Mouse (Mus musculus) stomach, embryonic 16.5 days (tissue): ENCODE results near the gene Bcam. TPM values are rescaled to one million over a fixed set of nuclear protein-coding genes. Genes with fewer than 3 reads are reported as not detected.

Source experiments
- ATAC-seq: fragments of 200-750 bp; cut with Nextera tagmentation; 2 replicates; pipeline ENCODE4 v1.8.0; 2017; ENCODE audit warnings: moderate number of reproducible peaks, moderate TSS enrichment; ENCODE audit not compliant: insufficient read depth, low FRiP score
- H3K27ac ChIP-seq: fragments of 300-500 bp; sonication (generic); 2 replicates; pipeline ENCODE4 v1.5.1; 2014; ENCODE audit warnings: low read length
- H3K27me3 ChIP-seq: fragments of 300-500 bp; sonication (generic); 2 replicates; pipeline ENCODE4 v1.6.1; 2014; ENCODE audit warnings: low read length, control low read depth, mixed read lengths; ENCODE audit not compliant: control insufficient read depth, insufficient read depth
- H3K36me3 ChIP-seq: fragments of 300-500 bp; sonication (generic); 2 replicates; pipeline ENCODE4 v1.6.1; 2014; ENCODE audit warnings: low read length; ENCODE audit not compliant: control insufficient read depth, insufficient read depth
- H3K4me1 ChIP-seq: fragments of 300-500 bp; sonication (generic); 2 replicates; pipeline ENCODE4 v1.6.1; 2014; ENCODE audit warnings: low read length, control low read depth, mixed read lengths; ENCODE audit not compliant: control insufficient read depth, insufficient read depth
- H3K4me2 ChIP-seq: fragments of 300-500 bp; sonication (generic); 2 replicates; pipeline ENCODE4 v1.6.1; 2014; ENCODE audit warnings: low read depth, low read length, mixed read lengths
- H3K4me3 ChIP-seq: fragments of 300-500 bp; sonication (generic); replicated peaks from 2 replicates; pipeline ENCODE4 v1.5.1; 2014; ENCODE audit warnings: mild to moderate bottlenecking, low read length
- H3K9ac ChIP-seq: fragments of 300-500 bp; sonication (generic); 2 replicates; pipeline ENCODE4 v1.6.1; 2014; ENCODE audit warnings: low read length
- H3K9me3 ChIP-seq: fragments of 300-500 bp; sonication (generic); replicated peaks from 2 replicates; pipeline ENCODE4 v1.6.1; 2016; ENCODE audit warnings: low read length, control low read depth; ENCODE audit not compliant: control insufficient read depth
- WGBS: fragments of 180-500 bp; shearing (Covaris S2); extraction: QIAGEN DNeasy Blood & Tissue Kit; methylation state at CpG from one replicate; pipeline ENCODE4 v1.1.7; 2014; 5-methylcytosine and 5-hydroxymethylcytosine counted together
- polyA plus RNA-seq: library from polyadenylated mRNA; unstranded; fragments of >200 nt; fragmentation: Nextera tagmentation; extraction: Ambion mirVana; gene quantifications from 2 replicates; pipeline ENCODE4 v1.2.1, GENCODE M21; 2015

The Bcam gene
- polyA plus RNA-seq, 1 experiment from 2014 or later: 118 TPM

DNA sequence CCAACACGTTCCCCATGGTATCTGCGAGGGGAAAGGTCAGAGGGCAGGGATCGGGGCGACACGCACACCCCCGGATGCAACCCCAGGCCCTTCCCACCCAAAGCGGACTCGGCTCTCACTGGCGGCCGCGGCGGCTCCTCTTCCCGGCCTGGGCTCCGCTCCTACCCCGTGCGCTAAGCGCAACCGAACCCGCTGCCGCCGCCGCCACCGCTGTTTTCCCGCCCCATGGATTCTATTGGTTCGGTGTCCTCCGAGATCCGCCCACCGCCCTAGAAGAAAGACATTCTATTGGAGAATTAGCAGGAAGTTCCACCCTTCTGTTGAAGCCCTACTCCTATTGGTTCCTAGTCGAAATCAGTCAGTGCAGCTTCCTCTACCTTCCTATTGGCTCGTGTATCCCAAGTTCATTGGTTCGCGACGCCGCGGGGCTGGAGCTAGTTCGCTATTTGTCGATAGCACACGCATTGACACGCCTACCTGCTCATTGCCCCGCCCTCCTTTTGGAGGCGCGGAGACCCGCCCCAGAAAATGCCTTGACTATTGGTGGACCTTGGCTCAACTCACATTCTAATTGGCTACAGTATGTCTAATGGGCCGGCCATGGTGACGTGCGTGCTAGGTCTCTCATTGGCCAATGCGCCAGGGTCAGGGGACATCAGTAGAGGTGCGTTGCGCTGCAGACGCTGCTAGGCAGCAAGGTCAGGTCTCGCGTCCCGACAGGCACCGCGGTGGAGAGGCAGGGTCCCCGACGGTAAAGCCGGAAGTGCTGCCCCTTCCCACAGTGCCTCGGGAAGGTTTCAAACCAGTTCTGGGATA is 55.4 kb downstream of the Bcam start, which contains the start of gene Tomm40:
Gene Tomm40 (minus strand): TSS at position 200 of the 816 bp plus-strand sequence.
- under 1% methylated on average over 49 of the region's 59 CpGs for WGBS
- no peaks in the 10 kb centered on the region for H3K9me3 ChIP-seq
- peak within 1 kb of the TSS; percentile 97 for H3K9ac ChIP-seq
- ATAC-seq: peak; percentile 98
- H3K4me2 ChIP-seq: peak within 1 kb of the TSS; percentile 85
- H3K4me3 ChIP-seq: peak within 1 kb of the TSS; percentile 100
- no peaks in the 10 kb centered on the region for H3K27me3 ChIP-seq
- H3K36me3 ChIP-seq: peaks cover 11% of the 10 kb centered on the region; the same call in 1 of the 2 replicates
- H3K4me1 ChIP-seq: peaks cover 16% of the 10 kb centered on the region
- H3K27ac ChIP-seq: peak within 1 kb of the TSS; percentile 90

DNA sequence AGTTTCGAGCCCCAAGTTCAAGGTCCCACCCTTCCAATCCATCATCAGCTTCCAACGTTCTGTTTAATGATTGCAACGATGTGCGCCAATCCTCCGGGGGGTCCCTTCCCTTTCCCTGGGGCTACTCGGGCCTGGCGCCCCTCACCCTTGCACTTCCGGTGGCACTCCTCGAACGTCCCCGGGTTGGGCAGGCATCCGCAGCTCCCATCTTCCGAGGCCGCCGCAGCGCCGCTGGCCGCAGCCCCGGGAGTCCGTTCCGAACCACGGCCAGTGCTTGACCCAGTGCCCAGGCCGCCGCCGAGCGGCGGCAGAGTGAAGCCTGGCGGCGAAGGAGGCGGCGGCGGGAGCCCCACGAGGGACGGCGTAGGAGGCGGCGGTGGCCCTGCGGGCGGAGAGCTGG is 56.0 kb downstream of the Bcam start:
- WGBS: under 1% methylated on average over 39 of the region's 39 CpGs
- H3K9me3 ChIP-seq: no peaks in the 10 kb centered on the region

DNA sequence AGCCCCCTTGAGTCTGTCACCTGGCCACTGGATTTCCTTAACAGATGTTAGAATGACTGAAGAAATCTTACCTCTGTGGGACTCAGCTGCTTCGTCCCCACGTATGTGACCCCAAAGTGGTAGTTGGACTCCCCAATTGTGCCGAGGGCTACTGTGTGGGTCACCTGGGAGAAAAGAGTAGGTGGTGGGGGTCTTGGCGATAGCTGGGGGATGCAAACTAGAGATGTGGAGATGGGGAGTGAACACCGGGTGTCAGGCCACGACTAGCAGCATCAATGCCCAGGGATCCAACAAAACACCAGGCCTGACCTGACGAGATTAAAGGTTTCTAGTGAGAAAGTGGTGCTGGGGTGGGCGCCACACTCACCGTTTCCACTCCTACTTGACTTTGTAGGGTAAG is 57.2 kb downstream of the Bcam start:
- Histone ChIP-seq H3K27ac (no peak overlapping the region), H3K4me2 (no peak overlapping the region), H3K4me3 (no peak overlapping the region), H3K9me3 (no peaks in the 10 kb centered on the region), H3K36me3 (peaks cover 12% of the 10 kb centered on the region), H3K9ac (no peak overlapping the region), H3K4me1 (peaks cover 16% of the 10 kb centered on the region), H3K27me3 (no peaks in the 10 kb centered on the region)
- 89% methylated on average over 9 of the region's 9 CpGs for WGBS
- no peak for ATAC-seq

More for the DNA sequence above, 56.0 kb downstream of the Bcam start:
- H3K4me2 ChIP-seq: peak overlapping the region; percentile 85
- H3K4me3 ChIP-seq: peak overlapping the region; percentile 100
- H3K27me3 ChIP-seq: no peaks in the 10 kb centered on the region
- peaks cover 8% of the 10 kb centered on the region; the same call in 1 of the 2 replicates for H3K36me3 ChIP-seq
- peaks cover 16% of the 10 kb centered on the region for H3K4me1 ChIP-seq
- no peak for ATAC-seq
- H3K27ac ChIP-seq: peak overlapping the region; percentile 80
- peak overlapping the region; percentile 97 for H3K9ac ChIP-seq

DNA sequence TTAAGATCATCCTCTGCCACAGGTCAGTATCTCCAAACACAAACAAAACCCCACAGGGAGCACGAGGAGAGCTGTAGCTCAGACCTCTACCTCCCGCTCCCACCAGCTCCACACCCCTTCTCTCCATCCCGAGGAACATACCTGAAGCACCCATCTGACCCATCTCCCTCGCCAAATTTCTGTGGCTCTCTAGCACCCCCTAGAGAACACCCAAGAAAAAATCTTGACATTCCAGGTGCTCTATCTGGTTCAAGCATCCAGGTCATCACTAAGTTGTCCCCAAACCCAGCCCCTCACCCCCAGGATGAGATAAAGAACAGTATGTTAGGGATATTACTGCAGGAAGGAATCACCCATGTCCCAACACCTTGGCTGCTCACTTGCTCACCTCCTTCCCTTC is 57.6 kb downstream of the Bcam start:
- H3K36me3 ChIP-seq: peaks cover 15% of the 10 kb centered on the region

DNA sequence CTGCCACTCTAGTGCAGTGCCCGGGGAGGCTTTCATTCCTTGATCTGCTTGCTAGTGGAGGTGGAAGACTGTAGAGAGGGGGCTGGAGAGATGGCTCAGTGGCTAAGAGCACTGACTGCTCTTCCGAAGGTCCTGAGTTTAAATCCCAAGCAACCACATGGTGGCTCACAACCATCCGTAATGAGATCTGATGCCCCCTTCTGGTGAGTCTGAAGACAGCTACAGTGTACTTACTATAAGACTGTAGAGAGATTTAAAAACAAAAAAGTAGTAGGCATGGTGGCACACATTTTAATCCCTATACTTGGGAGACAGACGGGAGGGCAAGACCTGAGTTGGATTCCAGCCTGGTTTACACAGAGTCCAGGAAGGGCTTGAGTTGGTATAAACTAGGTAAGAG is 58.4 kb downstream of the Bcam start:
- ATAC-seq: no peak
- Histone ChIP-seq H3K27me3 (no peaks in the 10 kb centered on the region), H3K36me3 (peaks cover 21% of the 10 kb centered on the region), H3K4me2 (no peak overlapping the region), H3K9me3 (no peaks in the 10 kb centered on the region), H3K9ac (no peak overlapping the region), H3K27ac (no peak overlapping the region), H3K4me1 (peaks cover 16% of the 10 kb centered on the region), H3K4me3 (no peak overlapping the region)
- WGBS: 65% methylated on average over 4 of the region's 4 CpGs

More for the DNA sequence above, 57.6 kb downstream of the Bcam start:
- no peak overlapping the region for H3K9ac ChIP-seq
- no peak overlapping the region for H3K27ac ChIP-seq
- ATAC-seq: no peak
- no peaks in the 10 kb centered on the region for H3K9me3 ChIP-seq
- H3K4me2 ChIP-seq: no peak overlapping the region
- no peak overlapping the region for H3K4me3 ChIP-seq
- H3K4me1 ChIP-seq: peaks cover 16% of the 10 kb centered on the region
- no peaks in the 10 kb centered on the region for H3K27me3 ChIP-seq
- 38% methylated on average over 4 of the region's 4 CpGs for WGBS

DNA sequence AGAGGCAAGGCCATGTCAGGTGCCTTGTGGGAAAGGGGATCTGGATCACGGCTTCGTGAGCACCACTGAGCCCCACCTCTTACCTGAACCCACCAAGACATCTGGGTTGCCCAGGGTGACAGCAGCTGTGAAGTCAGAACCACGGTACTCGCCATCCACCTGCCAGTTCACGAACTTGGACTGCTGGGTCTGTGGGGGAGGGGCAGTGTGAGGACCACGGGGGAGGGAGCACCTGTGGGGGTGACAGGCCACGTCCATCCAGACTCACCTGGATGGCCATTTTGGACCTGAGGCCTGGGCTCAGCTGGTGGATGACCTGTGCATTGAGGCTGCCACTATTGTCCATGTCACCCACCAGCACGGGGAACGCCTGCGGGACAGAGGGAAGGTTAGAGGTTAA is 60.2 kb downstream of the Bcam start:
- Histone ChIP-seq H3K36me3 (peaks cover 24% of the 10 kb centered on the region), H3K27me3 (no peaks in the 10 kb centered on the region), H3K27ac (no peak overlapping the region), H3K4me3 (no peak overlapping the region), H3K9me3 (no peaks in the 10 kb centered on the region), H3K4me2 (no peak overlapping the region), H3K4me1 (peaks cover 7% of the 10 kb centered on the region; the same call in 1 of the 2 replicates), H3K9ac (no peak overlapping the region)
- 84% methylated on average over 10 of the region's 10 CpGs for WGBS
- no peak for ATAC-seq

Other genes starting within 250 kb of the Bcam start
- gene Ppp1r37, start 207.9 kb downstream of the Bcam start, polyA plus RNA-seq: 19.1 and 20.4 TPM in 2 replicates
- 2.8 and 3.7 TPM in 2 replicates for gene Zfp296, start 193.7 kb downstream of the Bcam start, polyA plus RNA-seq
- gene Gemin7, start 193.4 kb downstream of the Bcam start, polyA plus RNA-seq: 141 and 153 TPM in 2 replicates
- gene Clasrp, start 166.5 kb downstream of the Bcam start, polyA plus RNA-seq: 28.6 and 35.2 TPM in 2 replicates
- gene Relb, start 141.6 kb downstream of the Bcam start, polyA plus RNA-seq: 9.0 and 11.3 TPM in 2 replicates
- gene Clptm1, start 106.0 kb downstream of the Bcam start, polyA plus RNA-seq: 58.2 and 59.4 TPM in 2 replicates
- gene Apoc2, start 93.1 kb downstream of the Bcam start, polyA plus RNA-seq: 80.5 and 93.2 TPM in 2 replicates
- 1.2 and 7.2 TPM in 2 replicates for gene Gm44805, start 89.6 kb downstream of the Bcam start, polyA plus RNA-seq
- gene Apoc4, start 89.5 kb downstream of the Bcam start, polyA plus RNA-seq: 11.4 and 16.8 TPM in 2 replicates
- gene Apoc1, start 78.4 kb downstream of the Bcam start, polyA plus RNA-seq: 38.3 and 53.4 TPM in 2 replicates
- gene Apoe, start 71.8 kb downstream of the Bcam start, polyA plus RNA-seq: 385 and 438 TPM in 2 replicates
- gene Tomm40, start 55.6 kb downstream of the Bcam start, polyA plus RNA-seq: 65.2 and 81.8 TPM in 2 replicates
- 98.6 and 104 TPM in 2 replicates for gene Nectin2, start 20.5 kb downstream of the Bcam start, polyA plus RNA-seq
- 31.2 and 32.9 TPM in 2 replicates for gene Cblc, start 25.8 kb upstream of the Bcam start, polyA plus RNA-seq
- 9.2 TPM in 2 replicates for gene Bcl3, start 51.8 kb upstream of the Bcam start, polyA plus RNA-seq
- gene Gm19345, start 81.0 kb upstream of the Bcam start, polyA plus RNA-seq: 0.31 and 0.36 TPM in 2 replicates
- gene Ceacam16, start 90.3 kb upstream of the Bcam start, polyA plus RNA-seq: not detected in 2 replicates
- gene Ceacam19, start 116.9 kb upstream of the Bcam start, polyA plus RNA-seq: 3.2 and 4.8 TPM in 2 replicates
- gene Pvr, start 150.1 kb upstream of the Bcam start, polyA plus RNA-seq: 13.3 and 15.8 TPM in 2 replicates
- 3.1 and 3.8 TPM in 2 replicates for gene Igsf23, start 179.7 kb upstream of the Bcam start, polyA plus RNA-seq
- gene Ceacam20, start 194.4 kb upstream of the Bcam start, polyA plus RNA-seq: 0.27 and 0.39 TPM in 2 replicates
- gene Nlrp9b, start 220.4 kb upstream of the Bcam start, polyA plus RNA-seq: not detected in 2 replicates